Mouse (Mus musculus) 3134 (cell line): Measurements from ENCODE around the gene Snx19.
A peak's percentile ranks its signal among the peaks of the same experiment; 100 is the strongest.

Source experiments
- DNase-seq: peaks from one replicate; pipeline ENCODE4 v3.0.0-alpha.2; 2011; ENCODE audit warnings: low spot score; ENCODE audit not compliant: insufficient read length; ENCODE audit errors: extremely low read depth

Snx19 gene

DNA sequence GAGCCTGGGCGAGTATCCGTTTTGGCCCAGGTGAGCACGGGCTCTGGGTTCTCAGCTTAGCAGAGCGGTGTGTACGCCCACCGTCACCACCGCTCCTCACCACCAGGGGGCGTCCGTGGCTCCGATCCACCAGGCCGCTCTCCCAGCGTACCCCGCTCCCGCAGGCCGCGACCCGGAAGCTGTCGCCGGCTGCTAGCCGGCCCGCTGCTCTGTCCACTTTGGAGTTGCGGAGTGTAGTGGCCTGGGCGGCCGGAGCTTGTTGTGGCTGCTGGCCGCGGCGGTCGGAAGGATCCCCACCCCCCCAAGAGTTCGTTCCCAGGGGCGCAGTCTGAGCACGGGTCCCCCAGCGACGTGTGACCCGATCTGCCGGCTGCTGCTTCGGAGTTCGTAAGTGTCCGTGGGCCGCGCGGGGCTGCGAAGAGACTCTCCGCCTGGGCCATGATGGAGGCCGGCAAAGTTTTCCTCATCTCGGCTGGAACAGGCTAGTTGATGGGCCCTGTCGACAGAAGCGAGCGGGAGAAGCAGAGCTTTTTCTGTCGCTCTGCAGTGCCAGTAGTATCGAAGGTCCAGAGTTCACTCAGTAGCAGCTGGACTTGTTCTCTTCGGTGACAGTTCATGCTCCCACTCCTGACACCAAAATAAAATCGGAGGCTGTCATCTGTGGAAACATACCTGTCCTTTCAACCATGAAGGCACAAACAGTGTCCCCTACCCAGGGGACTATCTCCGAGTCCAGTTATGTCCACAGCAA, at the start of gene Snx19:
Gene Snx19, plus strand, starts transcription at position 227 of the 751 bp plus-strand sequence.
- peak; percentile 82 for DNase-seq

- no peak for DNase-seq
Observed at GRCm38 (mm10) chr9:30400771-30401170, 26.1 kb upstream of the Snx19 start.

DNA sequence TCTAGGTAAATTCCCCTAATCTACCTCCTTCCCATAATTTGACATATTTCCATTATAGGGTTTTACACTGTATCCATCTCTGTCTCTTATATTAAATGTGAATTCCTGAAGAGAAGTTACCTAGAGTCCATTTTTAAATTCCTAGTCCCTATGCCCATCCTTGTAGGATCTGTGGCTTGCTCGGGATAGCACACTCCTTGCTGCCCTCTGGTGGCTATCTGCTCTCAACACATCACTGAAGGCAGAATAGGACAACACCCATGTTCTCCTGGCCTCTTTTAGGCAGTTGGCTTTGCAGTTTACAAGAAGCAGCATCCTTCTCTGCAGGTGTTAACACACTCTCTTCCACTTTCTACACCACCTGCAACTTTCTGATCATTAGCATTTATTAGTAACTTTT, 4.0 kb upstream of the Snx19 start:
- no peak for DNase-seq

- DNase-seq: no peak
Observed at GRCm38 (mm10) chr9:30425178-30425577, 1.7 kb upstream of the Snx19 start.

GRCm38 (mm10) chr9:30428231-30428630, 1.3 kb downstream of the Snx19 start:
- DNase-seq: no peak

DNA sequence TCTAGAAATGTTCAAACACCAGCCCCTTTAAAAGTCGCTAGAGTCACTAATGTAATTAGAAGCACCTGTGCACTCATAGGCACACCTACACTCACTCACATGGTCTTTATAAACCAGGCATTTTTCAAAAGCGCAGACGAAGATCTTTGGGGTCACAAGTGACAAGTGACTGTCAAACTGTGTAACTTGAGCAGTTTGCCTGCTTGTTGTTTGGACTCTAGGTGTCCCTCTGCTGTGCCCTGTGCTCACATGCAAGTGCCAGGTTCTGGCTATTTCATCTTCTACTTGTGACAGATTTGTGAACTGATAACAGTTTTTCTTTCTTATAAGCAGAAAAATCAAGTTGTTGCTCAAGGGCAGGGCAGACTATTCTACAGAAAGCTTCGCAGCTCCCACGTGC, 3.5 kb downstream of the Snx19 start:
- DNase-seq: no peak

- DNase-seq: no peak
Observed at GRCm38 (mm10) chr9:30431909-30432308, 5.0 kb downstream of the Snx19 start.

GRCm38 (mm10) chr9:30433914-30434313, 7.0 kb downstream of the Snx19 start:
- DNase-seq: no peak

DNA sequence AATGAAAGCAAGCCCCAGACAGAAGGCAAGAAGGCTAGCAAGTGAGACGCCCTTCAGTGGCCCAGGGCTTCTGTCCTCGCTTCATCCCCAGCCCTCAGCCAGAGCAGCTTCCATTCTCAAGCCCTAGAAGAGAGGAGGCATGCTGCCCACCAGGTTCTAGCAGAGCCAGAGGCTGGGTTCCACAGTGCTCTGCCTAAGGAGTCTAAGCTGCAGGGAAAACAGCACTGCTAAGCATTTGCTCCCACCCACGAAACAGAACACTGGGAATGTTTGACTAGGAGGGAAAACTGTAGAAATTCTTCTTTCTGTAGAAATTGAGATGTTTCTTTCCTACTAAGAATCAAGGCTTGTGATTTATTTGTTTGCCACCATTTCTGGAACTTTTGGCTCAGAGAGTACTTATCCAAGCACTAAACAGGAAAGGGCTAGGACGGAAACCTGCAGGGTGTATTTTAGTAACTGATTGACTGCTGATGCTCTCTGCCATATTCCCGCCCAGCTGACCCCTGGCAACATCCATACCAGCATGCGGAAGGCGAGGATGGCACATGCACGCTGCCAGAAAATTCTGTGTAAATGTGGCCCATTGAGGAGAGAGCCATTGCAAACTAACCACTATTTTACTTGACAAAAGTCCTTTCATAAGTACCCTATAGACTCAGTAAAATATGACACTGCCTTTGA, 9.1 kb downstream of the Snx19 start:
- no peak for DNase-seq

- no peak for DNase-seq
Observed at GRCm38 (mm10) chr9:30438505-30438904, 11.6 kb downstream of the Snx19 start.

GRCm38 (mm10) chr9:30441761-30442160, 14.9 kb downstream of the Snx19 start:
- no peak for DNase-seq

DNA sequence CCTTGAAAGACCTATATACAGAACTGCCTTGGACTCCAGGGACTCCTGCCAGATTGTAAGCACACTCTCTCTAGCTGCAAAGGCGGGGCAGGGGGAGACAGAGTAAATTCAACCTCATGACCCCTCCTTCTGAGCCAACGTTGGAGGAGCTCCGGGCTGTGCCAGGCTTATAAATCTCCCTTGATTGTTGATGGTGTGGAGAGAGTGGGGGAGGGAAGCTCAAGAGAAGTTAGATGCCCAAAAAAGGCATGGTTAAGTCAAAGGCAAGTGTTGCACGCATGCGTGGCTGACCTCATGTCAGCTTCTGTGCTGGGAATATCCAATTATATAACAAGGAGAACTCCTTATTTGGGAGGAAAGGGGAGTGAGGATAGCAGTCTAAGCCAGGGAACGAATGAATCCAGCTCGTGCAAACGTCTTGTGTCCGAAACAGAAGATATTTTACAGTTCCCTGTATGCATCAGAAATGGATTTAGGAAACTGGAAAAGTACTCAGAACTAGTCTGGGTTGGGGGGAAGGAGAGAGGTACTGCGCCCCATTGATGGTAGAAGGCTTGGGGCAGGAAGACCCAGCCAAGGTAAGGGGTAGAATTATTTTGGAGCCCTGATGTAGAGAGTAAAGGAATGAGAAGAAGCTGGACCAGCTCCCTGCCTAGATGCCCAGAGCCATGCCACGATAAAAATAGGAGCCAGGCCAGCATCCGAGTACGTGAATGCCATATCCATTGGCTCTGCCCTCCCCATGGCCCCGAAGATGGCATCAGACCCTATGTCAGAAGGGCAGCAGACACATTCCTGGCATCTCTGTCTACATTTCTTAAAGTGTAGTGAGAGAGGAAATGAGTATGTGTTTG, 18.6 kb downstream of the Snx19 start:
- DNase-seq: no peak

DNA sequence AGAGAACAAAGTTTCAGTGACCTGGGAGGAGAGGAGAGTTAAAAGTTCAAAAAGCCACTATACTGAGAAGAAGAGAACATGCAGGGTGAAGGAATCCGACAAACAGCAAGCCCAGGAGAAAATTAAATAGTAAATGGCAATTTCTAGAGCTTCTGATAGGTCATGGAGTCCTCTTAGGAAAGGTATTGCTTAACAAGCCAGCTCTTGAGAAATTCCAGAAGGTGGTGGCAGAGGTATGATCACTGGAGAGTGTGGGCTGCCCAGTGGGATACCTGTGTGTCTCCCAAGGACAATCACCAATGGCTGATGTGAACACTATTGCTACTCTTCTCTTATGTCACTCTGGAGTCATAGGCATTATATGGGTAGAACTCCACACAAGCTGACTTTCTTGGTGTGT, 19.2 kb downstream of the Snx19 start:
- DNase-seq: no peak

GRCm38 (mm10) chr9:30448459-30448858, 21.6 kb downstream of the Snx19 start:
- no peak for DNase-seq

DNA sequence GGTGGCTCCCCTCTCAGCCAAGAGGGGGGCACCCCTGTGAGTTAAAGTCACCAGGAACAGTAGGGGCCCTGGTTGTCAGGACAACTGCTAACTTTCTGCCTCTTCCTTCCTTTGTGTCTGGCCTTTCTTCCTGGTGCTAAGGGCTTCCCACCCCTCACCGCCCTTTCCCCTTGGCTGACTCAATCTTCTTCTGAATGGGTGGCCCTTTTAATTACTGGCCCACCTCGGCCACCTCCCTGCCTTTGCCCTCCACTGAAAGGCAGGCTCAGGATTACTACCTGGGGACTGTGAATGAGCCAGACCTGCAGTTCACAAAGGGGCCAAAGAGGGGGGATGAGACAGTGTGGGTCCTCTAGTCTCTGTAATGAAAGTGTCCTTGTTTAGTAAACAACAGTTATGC, 23.0 kb downstream of the Snx19 start:
- DNase-seq: no peak

GRCm38 (mm10) chr9:30450834-30451233, 23.9 kb downstream of the Snx19 start:
- no peak for DNase-seq

DNA sequence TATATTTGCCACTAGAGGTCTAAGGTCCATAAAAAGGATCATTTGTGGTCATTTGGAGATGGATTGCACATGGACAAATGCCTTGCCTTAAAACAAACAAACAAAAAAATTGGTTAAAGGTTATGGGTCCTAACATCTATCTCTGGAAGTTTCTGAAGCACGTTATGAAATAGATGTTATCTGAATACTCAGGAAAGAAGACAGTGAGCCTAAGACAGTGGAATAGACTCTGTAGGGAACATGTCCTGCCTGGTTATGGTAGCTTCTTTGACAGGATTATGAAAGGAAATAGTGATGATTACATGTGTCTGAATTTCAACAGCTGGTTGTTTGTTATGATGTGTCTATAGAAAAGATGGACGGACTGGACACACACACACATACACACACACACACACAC, 27.6 kb downstream of the Snx19 start:
- DNase-seq: no peak

DNA sequence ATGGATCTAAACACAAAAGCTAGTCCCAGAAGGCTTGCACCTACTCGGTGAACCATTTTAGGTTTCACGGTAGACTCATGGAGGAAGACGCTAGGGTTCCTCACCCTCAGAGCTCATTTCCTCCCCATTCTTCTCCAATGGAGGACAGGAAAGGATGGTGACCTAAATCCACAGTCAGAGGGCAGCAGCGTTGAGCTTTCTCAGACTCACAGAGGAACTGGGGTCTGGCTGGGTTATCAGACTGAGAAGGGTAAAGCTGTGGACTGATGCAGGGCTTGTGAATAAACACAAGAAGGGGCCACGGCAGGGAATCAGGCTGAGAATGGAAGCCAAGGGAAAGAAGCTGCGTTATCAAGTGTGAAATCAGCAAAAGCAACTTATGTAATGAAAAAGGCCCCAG, 29.3 kb downstream of the Snx19 start:
- DNase-seq: no peak

GRCm38 (mm10) chr9:30460501-30460900, 33.6 kb downstream of the Snx19 start:
- no peak for DNase-seq

- no peak for DNase-seq
Observed at GRCm38 (mm10) chr9:30464661-30465060, 37.8 kb downstream of the Snx19 start.

DNA sequence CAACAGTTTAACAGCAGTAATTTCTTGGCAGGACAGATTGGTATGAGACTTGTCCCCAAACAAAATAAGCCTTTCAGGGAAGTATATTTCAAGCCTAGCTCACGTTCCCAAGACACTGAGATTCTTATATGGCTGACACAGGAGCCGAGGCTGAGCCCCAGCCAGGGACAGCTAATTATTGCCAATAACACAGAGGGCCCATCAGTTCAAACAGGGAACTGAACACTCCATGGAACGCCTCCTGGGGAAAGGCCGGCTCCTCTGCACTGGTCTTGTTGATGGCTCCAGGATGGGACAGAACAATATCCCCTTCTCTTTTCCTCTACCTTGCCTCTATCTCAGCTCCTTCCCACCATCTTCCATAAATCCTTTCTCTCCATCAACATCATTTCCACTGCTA, 53.1 kb downstream of the Snx19 start:
- no peak for DNase-seq
